Mouse (Mus musculus) CD4-positive, CD25-positive, alpha-beta regulatory T cell, adult 2 months (primary cell): Measurements from ENCODE around the gene Hist2h2ac.

Experiments
- DNase-seq: peaks from one replicate; pipeline ENCODE4 v3.0.0-alpha.2; 2012; ENCODE audit warnings: low read depth, low spot score

Gene Hist2h2ac

GRCm38 (mm10) chr3:96220765-96221639, at the start of gene Hist2h2ac, which contains the start of gene Hist2h2be:
Hist2h2ac (minus strand) TSS chr3:96220880.
Hist2h2be (plus strand) TSS chr3:96221119.
- DNase-seq = peak; percentile 91

GRCm38 (mm10) chr3:96269511-96270474, 49.1 kb upstream of the Hist2h2ac start, which contains the start of gene Hist2h2bb:
Hist2h2bb (plus strand) TSS chr3:96269752.
- peak; percentile 95 for DNase-seq

DNA sequence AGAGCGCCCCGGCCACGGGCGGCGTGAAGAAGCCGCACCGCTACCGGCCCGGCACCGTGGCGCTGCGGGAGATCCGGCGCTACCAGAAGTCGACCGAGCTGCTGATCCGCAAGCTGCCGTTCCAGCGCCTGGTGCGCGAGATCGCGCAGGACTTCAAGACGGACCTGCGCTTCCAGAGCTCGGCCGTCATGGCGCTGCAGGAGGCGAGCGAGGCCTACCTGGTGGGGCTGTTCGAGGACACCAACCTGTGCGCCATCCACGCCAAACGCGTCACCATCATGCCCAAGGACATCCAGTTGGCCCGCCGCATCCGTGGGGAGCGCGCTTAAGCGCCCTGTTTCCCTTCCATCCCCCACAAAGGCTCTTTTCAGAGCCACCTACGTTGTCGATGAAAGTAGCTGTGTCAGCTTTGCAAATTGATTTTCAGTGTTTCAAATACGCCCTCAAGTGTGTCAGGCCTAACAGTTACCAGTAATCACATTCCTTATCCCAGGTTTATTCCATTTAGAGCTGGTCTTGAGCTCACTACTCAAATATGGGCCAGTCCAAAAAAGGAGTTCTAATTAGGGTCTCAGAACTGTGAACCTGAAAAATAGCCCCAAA, 48.2 kb upstream of the Hist2h2ac start:
- DNase-seq = peak; percentile 66

DNA sequence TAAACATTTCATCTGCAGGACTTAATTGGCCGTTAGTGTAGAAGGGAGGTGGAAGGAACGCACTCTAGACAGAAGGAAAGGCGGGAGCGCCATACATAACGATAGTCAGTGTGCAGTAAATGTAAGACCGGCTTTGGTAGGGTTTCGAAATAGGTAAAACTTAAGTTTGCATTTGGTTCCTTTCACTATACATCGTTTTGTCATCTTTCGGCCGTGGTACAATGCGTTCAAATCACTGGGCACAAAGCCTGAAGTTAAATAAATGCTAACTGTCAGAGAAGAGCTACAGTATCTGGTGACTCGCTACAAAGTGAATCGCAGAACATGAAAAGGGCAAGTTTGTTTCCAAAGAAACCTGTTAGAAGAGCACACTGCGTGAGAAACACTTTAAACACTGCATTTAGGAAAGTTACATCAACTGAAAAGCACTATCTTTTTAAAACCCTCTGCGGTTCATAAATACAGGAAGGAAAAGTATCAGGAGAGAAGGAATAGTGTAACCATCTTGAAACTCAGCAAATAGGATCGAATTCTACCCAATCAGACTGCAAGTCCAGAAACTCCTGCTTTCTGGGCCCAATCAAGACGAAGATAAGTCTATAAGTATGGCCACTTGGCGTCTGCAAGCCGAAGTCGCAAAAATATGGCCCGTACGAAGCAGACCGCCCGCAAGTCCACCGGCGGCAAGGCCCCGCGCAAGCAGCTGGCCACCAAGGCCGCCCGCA, 47.5 kb upstream of the Hist2h2ac start, which contains the start of gene Hist2h3b:
Hist2h3b (plus strand) TSS at position 604 of the 725 bp plus-strand sequence.
- DNase-seq = peak; percentile 78

GRCm38 (mm10) chr3:96267541-96267940, 46.9 kb upstream of the Hist2h2ac start:
- DNase-seq = no peak

- no peak for DNase-seq
These were observed 45.5 kb upstream of the Hist2h2ac start for GRCm38 (mm10) chr3:96266132-96266710.

DNA sequence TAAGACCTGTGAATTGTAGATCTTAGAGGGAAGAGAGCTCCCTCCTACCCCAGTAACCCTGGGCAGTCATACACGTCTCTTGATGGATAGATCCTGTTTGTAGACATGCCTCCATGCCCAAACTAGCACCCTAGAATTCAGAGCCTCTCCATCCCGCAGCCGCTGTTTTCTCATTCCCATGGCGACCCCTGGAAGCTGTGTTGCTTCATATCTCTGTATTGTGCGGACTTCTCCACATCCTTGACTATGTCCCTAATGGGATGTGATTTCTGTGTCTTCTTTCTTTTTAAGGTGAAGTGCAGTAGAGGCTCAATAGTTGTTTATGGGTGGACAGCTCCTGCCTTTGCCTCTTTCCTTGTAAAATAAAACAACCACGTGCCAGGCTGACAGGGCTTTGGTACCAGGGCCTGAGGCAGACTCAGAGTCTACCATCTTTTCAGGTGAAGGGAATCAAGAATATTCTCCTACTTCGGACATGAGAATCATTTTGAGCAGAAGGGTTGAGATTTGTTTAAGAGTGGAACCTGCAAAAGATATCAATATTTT, 43.8 kb upstream of the Hist2h2ac start:
- DNase-seq = no peak

DNA sequence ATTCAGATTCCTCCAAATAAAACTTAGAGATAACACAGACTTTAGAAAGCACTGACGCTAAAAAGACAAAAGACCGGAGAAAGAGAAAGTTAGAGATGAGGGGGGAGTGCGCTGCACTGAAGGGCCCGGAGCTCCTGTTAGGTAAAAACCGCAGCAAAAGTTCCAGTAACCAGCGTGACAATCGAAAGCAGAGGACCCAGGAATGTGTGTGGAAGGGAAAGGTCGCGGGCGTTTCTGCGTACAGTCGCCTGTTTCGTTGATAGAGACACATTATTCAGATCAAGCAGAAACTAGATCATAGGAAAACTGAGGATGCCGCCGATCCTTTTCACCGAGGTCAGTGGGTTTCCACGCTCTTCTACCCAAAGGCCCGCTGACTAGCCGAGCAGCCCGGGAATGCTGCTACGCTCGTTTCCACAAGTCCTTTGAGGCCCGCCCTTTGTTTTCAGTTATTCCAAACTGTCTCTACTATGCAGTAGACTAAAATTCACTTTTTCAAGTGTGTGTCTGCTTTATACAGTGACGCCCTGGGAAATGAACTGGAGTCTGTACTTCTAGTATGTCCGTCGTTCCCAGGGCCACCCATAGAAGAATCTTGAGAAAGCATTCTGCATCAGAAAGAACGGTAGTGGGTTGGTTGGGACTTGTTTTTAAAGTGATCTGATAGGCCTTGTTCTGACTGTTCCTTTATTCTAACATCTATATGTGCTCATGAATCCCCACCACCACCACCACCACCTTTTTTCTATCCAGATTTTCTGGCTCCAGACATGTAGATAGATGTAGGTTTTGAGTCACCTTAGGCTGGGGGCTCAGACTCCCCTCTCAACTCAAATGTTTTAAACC, 43.1 kb upstream of the Hist2h2ac start:
- peak; percentile 71 for DNase-seq

- peak; percentile 93 for DNase-seq
These were observed 42.4 kb upstream of the Hist2h2ac start, which contains the start of gene Hist2h4 for GRCm38 (mm10) chr3:96262979-96263550. Hist2h4 (minus strand) TSS chr3:96263311.

DNA sequence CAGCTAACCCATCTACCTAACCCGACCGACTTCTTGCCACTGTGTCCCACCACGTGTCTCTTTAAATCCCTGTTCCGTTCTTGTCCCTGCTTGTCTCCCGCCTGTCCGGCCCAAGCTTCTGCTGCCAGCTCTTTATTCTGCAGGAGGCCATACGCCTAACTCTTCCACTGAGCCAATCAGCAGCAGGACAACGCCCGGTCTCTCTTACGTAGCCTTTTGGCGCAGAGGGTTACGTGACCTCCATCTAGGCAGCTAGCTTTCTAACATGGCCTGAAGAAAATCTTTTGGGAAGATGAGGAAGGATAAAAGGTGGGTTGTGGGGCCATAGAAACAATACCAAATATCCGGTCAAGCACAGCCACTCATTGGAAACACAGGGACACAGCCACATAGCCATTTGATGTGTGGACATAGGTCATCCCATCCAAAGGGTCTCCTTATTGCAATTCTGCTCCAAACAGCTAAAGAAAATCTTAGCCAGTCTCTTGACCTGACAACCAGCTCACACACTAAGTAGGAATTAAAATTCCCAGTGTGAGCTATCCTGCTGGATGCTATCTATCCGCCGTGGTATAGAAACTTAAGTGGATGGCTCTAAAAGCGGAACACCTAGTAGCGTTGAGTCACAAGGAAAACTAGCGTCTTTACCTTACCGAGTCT, 41.7 kb upstream of the Hist2h2ac start:
- DNase-seq = peak; percentile 84

- no peak for DNase-seq
These were observed 40.9 kb upstream of the Hist2h2ac start for GRCm38 (mm10) chr3:96261623-96262022.

DNA sequence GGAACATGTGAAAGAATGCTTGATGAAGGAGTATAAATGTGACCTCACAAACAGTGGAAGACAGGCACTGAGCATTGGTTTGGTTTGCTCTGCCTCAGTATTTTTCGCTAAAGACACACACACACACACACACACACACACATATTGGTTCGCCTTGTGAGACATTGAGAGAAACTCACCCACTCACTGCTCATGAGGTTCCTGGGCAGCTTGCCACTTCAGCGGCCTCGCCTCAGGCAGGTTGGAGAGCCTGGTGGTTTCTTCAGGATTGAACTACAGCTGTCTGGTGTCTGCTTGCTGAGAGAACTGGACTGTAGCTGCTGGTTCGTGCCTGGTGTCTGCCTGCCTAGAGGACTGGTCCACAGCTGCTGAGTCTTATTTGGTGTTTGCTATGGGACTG, 39.5 kb upstream of the Hist2h2ac start:
- no peak for DNase-seq

DNA sequence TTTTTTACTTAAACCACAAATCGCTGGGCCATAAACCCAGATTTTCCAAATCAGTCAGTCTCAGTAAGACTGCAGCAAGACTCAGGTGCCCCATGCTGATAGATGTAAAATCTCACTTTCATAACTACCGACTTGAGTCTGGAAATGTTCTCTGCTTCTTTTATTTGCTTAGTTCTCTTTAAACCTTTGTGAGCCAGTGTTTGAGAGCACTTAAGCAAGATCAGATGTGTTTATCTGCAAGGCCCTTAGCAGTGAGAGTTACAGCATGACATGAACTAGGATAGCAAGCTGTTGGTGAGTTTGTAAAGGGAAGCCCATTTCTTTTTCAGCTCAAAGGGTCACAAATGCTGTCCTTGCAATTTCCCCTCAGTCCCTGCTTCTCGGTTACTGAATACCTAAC, 36.5 kb upstream of the Hist2h2ac start:
- no peak for DNase-seq

- no peak for DNase-seq
These were observed 35.4 kb upstream of the Hist2h2ac start for GRCm38 (mm10) chr3:96255926-96256593.

DNA sequence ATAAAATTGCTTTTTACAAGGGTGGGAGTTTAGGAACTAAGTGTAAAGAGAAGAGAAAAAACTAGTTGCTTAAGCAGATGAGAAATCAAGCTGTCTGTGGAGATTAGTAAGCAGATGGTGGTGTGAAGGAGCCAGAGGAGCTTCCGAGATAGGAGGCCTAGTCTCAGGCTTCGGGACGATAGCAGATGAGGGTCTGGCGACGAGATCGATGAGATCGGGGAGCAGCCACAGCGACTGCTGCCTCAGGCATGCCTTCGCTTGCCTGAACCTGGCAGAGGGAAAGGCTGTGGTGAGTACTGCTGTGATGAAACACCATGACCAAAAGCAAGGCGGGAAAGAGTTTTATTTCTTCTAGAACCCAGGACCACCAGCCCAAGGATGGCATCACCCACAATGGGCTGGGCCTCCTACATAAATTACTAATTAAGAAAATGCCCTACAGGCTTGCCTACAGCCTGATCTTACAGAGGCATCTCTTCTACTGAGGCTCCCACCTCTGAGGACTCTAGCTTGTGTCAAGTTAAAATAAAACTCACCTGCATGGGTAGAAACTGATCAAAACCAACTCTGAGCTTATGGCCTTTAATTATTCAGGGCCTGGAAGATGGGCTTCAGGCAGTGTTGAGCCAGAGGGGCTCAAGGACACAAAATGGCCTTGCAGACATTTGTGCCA, 34.1 kb upstream of the Hist2h2ac start:
- DNase-seq = no peak

- no peak for DNase-seq
These were observed 31.1 kb upstream of the Hist2h2ac start for GRCm38 (mm10) chr3:96251787-96252186.

DNA sequence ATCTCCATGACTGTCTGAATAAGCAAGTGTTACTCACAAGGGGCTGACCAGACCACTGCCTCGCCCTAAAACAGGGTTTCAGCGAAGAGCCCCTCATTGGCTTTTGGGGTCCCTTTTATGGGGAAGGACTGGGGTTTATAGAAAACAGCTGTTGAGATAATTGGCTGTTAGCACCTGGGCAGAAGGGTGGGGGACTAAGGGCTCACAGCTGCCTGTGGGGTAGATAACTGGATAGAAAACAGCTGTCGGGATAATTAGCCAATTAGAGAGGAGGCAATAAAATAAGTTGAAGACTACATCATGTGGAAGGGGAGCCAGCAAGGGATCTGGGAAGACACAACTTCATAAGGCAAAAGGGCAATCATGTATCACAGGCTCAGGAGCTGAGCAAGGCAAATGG, 30.2 kb upstream of the Hist2h2ac start:
- DNase-seq = no peak
